8 mouse cellular contexts compared by ENCODE assay signal in genomic region chr1:179645980-179646268, GRCm38 (mm10). TPM values are rescaled to one million over a fixed set of nuclear protein-coding genes. Genes with fewer than 3 reads are reported as not detected.
DNase-seq lines count a peak whose midpoint lies in the region; ATAC-seq and TF ChIP-seq lines count a peak whose summit lies in the region.

No protein-coding gene starts in this region.

- no peaks in the 10 kb centered on the region for H3K9me3 ChIP-seq in forebrain, embryonic 16.5 days (ENCODE audit: control insufficient read depth, low read length)
- H3K9me3 ChIP-seq in liver, embryonic 14.5 days (ENCODE audit: control insufficient read depth, low read length) = no peaks in the 10 kb centered on the region

- H3K9ac ChIP-seq in forebrain, embryonic 16.5 days (replicated peaks; ENCODE audit: low read depth, low read length) = no peak overlapping the region
- no peak overlapping the region for H3K9ac ChIP-seq in liver, embryonic 14.5 days (replicated peaks)

- H3K79me3 ChIP-seq in C2C12 (ENCODE audit: low read depth) = no peaks in the 10 kb centered on the region

- H3ac ChIP-seq in C2C12 (ENCODE audit: control insufficient read depth, insufficient read length, low read depth) = peak overlapping the region; percentile 16

- peak overlapping the region; percentile 59 for H3K4me3 ChIP-seq in gastrocnemius, adult 2 months
- no peak overlapping the region for H3K4me3 ChIP-seq in C2C12 (ENCODE audit: insufficient read depth, poor library complexity, severe bottlenecking)
- H3K4me3 ChIP-seq in forebrain, embryonic 16.5 days (replicated peaks; ENCODE audit: low read length) = peak overlapping the region; percentile 19
- H3K4me3 ChIP-seq in liver, embryonic 14.5 days (ENCODE audit: insufficient read depth in 1 of 2, low read depth in 2 of 2, low read length in 2 of 2) = no peak overlapping the region

- intact Hi-C loops in gastrocnemius, adult 2 months (cut with DNase I) = loop anchor here (10.0 kb wide), 2 partner anchors 89 to 199 kb away; no protein-coding TSS in a partner anchor
- intact Hi-C loops in left cerebral cortex, postnatal 25 days (cut with DNase I) = loop anchor here (10.0 kb wide), 1 partner anchor 89 kb away; no protein-coding TSS in a partner anchor

- peak; percentile 34; the same call in 1 of the 2 replicates for ATAC-seq in forebrain, embryonic 16.5 days
- 0 out of 2 replicates have a peak, but pooled peaks have one; percentile 3 for ATAC-seq in liver, embryonic 14.5 days (ENCODE audit: insufficient read depth)

- no peak for TF ChIP-seq EP300 in liver, embryonic 14.5 days (IDR thresholded peaks at IDR 0.05; ENCODE audit: low read depth)

- H3K79me2 ChIP-seq in C2C12 (ENCODE audit: control insufficient read depth, insufficient read depth) = no peaks in the 10 kb centered on the region

- TF ChIP-seq CTCF in gastrocnemius, adult 2 months (IDR thresholded peaks at IDR 0.05) = no peak
- no peak for TF ChIP-seq CTCF in C2C12 (IDR thresholded peaks at IDR 0.05; ENCODE audit: control insufficient read depth, insufficient read depth, insufficient read length)
- no peak for TF ChIP-seq CTCF in liver, embryonic 14.5 days (IDR thresholded peaks at IDR 0.05; ENCODE audit: low read depth)

- H3K36me3 ChIP-seq in C2C12 (ENCODE audit: control insufficient read depth, insufficient read depth) = no peaks in the 10 kb centered on the region
- H3K36me3 ChIP-seq in forebrain, embryonic 16.5 days (ENCODE audit: control insufficient read depth, insufficient read depth) = no peaks in the 10 kb centered on the region
- H3K36me3 ChIP-seq in liver, embryonic 14.5 days (replicated peaks; ENCODE audit: control insufficient read depth, insufficient read depth, low read depth) = no peaks in the 10 kb centered on the region

- 21% methylated on average over 4 of the region's 4 CpGs for WGBS in forebrain, embryonic 16.5 days
- WGBS in liver, embryonic 14.5 days (ENCODE audit: insufficient replicate concordance) = 17% methylated on average over 4 of the region's 4 CpGs

- no peak for DNase-seq in gastrocnemius, adult 2 months
- no peak for DNase-seq in gastrocnemius, postnatal 10 days
- no peak for DNase-seq in liver, embryonic 14.5 days (ENCODE audit: low read depth in 3 of 3, low spot score in 3 of 3)
- no peak for DNase-seq in right cerebral cortex, adult 18-20 months
- DNase-seq in cerebellum, adult 11-12 months = no peak
- no peak for DNase-seq in left cerebral cortex, postnatal 25 days (ENCODE audit: low spot score in 2 of 2)

- peak overlapping the region; percentile 46 for H3K4me2 ChIP-seq in forebrain, embryonic 16.5 days (ENCODE audit: low read length)
- no peak overlapping the region for H3K4me2 ChIP-seq in liver, embryonic 14.5 days (ENCODE audit: low read depth)

- H3K4me1 ChIP-seq in forebrain, embryonic 16.5 days (replicated peaks; ENCODE audit: control insufficient read depth, insufficient read depth, low read length) = peaks cover 9% of the 10 kb centered on the region
- peaks cover 3 to 7% of the 10 kb centered on the region in 2 experiments for H3K4me1 ChIP-seq in liver, embryonic 14.5 days (replicated peaks; ENCODE audit: control insufficient read depth in 2 of 2, insufficient read depth in 2 of 2, low read length in 1 of 2)

- peaks cover 12% of the 10 kb centered on the region for H3K27me3 ChIP-seq in C2C12 (ENCODE audit: control insufficient read depth, insufficient read depth, insufficient read length)
- H3K27me3 ChIP-seq in forebrain, embryonic 16.5 days (replicated peaks; ENCODE audit: control insufficient read depth, insufficient read depth, low read length) = no peaks in the 10 kb centered on the region
- H3K27me3 ChIP-seq in liver, embryonic 14.5 days (ENCODE audit: control insufficient read depth, insufficient read depth, low read length) = no peaks in the 10 kb centered on the region

- H3K27ac ChIP-seq in gastrocnemius, adult 2 months = no peak overlapping the region
- no peak overlapping the region for H3K27ac ChIP-seq in forebrain, embryonic 16.5 days (ENCODE audit: low read length)
- no peak overlapping the region for H3K27ac ChIP-seq in liver, embryonic 14.5 days

TF ChIP-seq in C2C12, 6 proteins besides CTCF, POLR2A, EP300 and RAD21:
- no peak for TF ChIP-seq CEBPB (IDR thresholded peaks at IDR 0.05; ENCODE audit: low read depth)
- TF ChIP-seq MYOD1 (IDR thresholded peaks at IDR 0.05; ENCODE audit: control insufficient read depth, insufficient read length, low read depth) = no peak
- no peak for TF ChIP-seq FOSL1 (IDR thresholded peaks at IDR 0.05; ENCODE audit: insufficient read depth, low read length, poor library complexity, severe bottlenecking)
- TF ChIP-seq USF1 (IDR thresholded peaks at IDR 0.05; ENCODE audit: low read depth) = no peak
- no peak for TF ChIP-seq MAX (IDR thresholded peaks at IDR 0.05)
- TF ChIP-seq MYOG (IDR thresholded peaks at IDR 0.05; ENCODE audit: control insufficient read depth, extremely low read depth, insufficient read length) = no peak

RNA-seq across cellular contexts. Expression of gene Sccpdh, which starts 22.1 kb away (rescaled TPM):
- total RNA-seq in gastrocnemius, adult 2 months (2021) = 10 to 100 TPM; 31.8 to 38.3 TPM
- 10 to 100 TPM; 58.7 to 59.7 TPM for total RNA-seq in gastrocnemius, postnatal 10 days (2021)
- polyA plus RNA-seq in C2C12 (2012; fragmentation: generic; extraction: Trizol) = 19.1 TPM
- polyA plus RNA-seq in forebrain, embryonic 16.5 days (2015; fragmentation: Nextera tagmentation; extraction: Ambion mirVana) = 117 and 128 TPM in 2 replicates
- 2.6 and 4.0 TPM in 2 replicates for polyA plus RNA-seq in liver, embryonic 14.5 days (2012; rRNA removed)
- 7.8 TPM in 2 replicates for polyA plus RNA-seq in liver, embryonic 14.5 days (2014; fragmentation: Nextera tagmentation; extraction: Ambion mirVana)
- 10 to 100 TPM; 60.6 to 63.6 TPM for total RNA-seq in left cerebral cortex, postnatal 25 days (2021)

Comparison
In these comparisons a context has a peak if more than half of its experiments do, and no peak if none do; other contexts are left out.
1. H3K4me3 ChIP-seq: peak in gastrocnemius, adult 2 months (single experiment) and forebrain, embryonic 16.5 days (single experiment); none in C2C12 (single experiment) and liver, embryonic 14.5 days (0 of 2).